Mouse (Mus musculus) left cerebral cortex, postnatal 10 days (tissue): ENCODE measurements at regions not wholly inside any gene's neighbourhood (a gene's known extent, or its start where the extent isn't known, plus 50 kb on each side); places are given as distances from the start of the nearest gene placed in this dataset.

Experiments
- DNase-seq, 2 experiments: peaks; one replicate each; pipeline ENCODE4 v3.0.0; 2021 to 2022; ENCODE audit warnings: low spot score in 2 of 2, mixed read lengths in 1 of 2; ENCODE audit errors: extremely low spot score in 1 of 2
- intact Hi-C: fragments of 180-260 bp; cut with DNase I; formaldehyde crosslinking; loops from one replicate; pipeline ENCODE4 v1.15.1; 2025

GRCm38 (mm10) chr2:95891566-95891965 is 426.4 kb upstream of the Lrrc4c start:
- DNase-seq, result peak; percentile 23 to 48
- intact Hi-C loops, result no loop called here

- DNase-seq, result no peak
- intact Hi-C loops, result no loop called here
Observed at GRCm38 (mm10) chr2:95905026-95905425, 412.9 kb upstream of the Lrrc4c start.

- no peak for DNase-seq
- intact Hi-C loops, result no loop called here
Observed at GRCm38 (mm10) chr2:95909758-95910157, 408.2 kb upstream of the Lrrc4c start.

- no peak for DNase-seq
- intact Hi-C loops, result no loop called here
Observed at GRCm38 (mm10) chr2:95910160-95910559, 407.8 kb upstream of the Lrrc4c start.
